Mouse (Mus musculus): ENCODE results near the gene Slc22a20. TPM values are rescaled to one million over a fixed set of nuclear protein-coding genes. Genes with fewer than 3 reads are reported as not detected.

The Slc22a20 gene
- total and polyA plus RNA-seq, 3 experiments, result not detected

GRCm38 (mm10) chr19:6020276-6020675, 34.3 kb upstream of the Slc22a20 start:
- DNase-seq (ENCODE audit: low spot score) (no peak), ATAC-seq (ENCODE audit: extremely low read depth, insufficient number of reproducible peaks, low FRiP score, poor library complexity, severe bottlenecking) (no peak)
- H3K4me1 ChIP-seq (ENCODE audit: insufficient read depth, low read depth, low read length), result peaks cover 67% of the 10 kb centered on the region
- peaks cover 4% of the 10 kb centered on the region for H3K36me3 ChIP-seq (replicated peaks)
- H3K27me3 ChIP-seq (ENCODE audit: insufficient read depth, low read length), result peaks cover 13% of the 10 kb centered on the region
- H3K4me3 ChIP-seq (ENCODE audit: low read depth, low read length), result no peak overlapping the region
- TF ChIP-seq TAL1 (conservative IDR thresholded peaks at IDR 0.05; ENCODE audit: low read depth, low read length), result no peak
- TF ChIP-seq POLR2AphosphoS5 (IDR thresholded peaks at IDR 0.05; ENCODE audit: insufficient replicate concordance, low read depth, low read length), result no peak
- no peak for TF ChIP-seq CTCF (IDR thresholded peaks at IDR 0.05; ENCODE audit: low read depth, low read length)
- TF ChIP-seq GATA2 (IDR thresholded peaks at IDR 0.05; ENCODE audit: borderline replicate concordance, low read depth, low read length), result no peak
- no peak for TF ChIP-seq GATA1 (IDR thresholded peaks at IDR 0.05; ENCODE audit: borderline replicate concordance, low read length)
- H3K9me3 ChIP-seq (replicated peaks), result no peaks in the 10 kb centered on the region

DNA sequence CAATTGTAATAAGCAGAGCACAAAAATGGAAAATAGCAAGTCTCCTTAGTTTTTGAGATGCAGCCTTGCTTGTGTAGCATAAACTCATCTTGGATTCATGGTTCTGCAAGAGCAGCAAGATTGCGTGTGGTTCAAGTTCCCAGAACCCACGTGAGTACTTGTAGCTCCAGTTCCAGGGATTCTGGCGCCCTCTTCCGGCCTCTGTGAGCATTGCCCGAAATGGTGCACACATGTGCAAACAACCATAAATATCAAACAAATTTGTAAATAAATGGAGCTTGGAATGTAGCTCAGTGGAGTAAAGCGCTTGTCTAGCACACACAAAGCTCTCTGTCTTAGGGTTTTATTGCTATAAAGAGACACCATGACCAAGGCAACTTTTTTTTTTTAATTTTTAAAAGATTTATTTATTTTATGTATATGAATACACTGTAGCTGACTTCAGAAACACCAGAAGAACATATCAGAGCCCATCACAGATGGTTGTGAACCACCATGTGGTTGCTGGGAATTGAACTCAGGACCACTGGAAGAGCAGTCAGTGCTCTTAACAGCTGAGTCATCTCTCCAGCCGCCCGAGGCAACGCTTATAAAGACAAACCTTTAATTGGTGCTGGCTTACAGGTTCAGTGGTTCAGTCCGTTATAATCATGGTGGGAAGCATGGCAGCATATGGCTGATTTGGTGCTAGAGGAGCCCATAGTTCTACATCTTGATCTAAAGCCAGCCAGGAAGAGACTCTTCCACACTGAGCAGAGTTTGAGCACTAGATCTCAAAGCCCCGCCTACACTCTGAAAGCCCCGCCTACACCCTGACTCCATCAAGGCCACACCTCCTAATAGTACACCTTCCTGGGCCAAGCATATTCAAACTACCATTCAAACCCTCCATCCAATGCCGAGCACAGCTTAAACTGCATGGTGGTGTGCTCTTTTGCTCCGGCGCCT, 32.5 kb upstream of the Slc22a20 start:
- peaks cover 14% of the 10 kb centered on the region for H3K36me3 ChIP-seq (replicated peaks)
- TF ChIP-seq CTCF (IDR thresholded peaks at IDR 0.05; ENCODE audit: low read depth, low read length) (peak; percentile 85), TAL1 (conservative IDR thresholded peaks at IDR 0.05; ENCODE audit: low read depth, low read length) (no peak)
- no peaks in the 10 kb centered on the region for H3K27me3 ChIP-seq (ENCODE audit: insufficient read depth, low read length)
- no peaks in the 10 kb centered on the region for H3K9me3 ChIP-seq (replicated peaks)
- H3K4me1 ChIP-seq (ENCODE audit: insufficient read depth, low read depth, low read length), result peaks cover 80% of the 10 kb centered on the region
- no peak for ATAC-seq (ENCODE audit: extremely low read depth, insufficient number of reproducible peaks, low FRiP score, poor library complexity, severe bottlenecking)
- peak; percentile 20 for DNase-seq (ENCODE audit: low spot score)
- no peak overlapping the region for H3K4me3 ChIP-seq (ENCODE audit: low read depth, low read length)

- Histone ChIP-seq H3K4me1 (ENCODE audit: insufficient read depth, low read depth, low read length) (peaks cover 83% of the 10 kb centered on the region), H3K9me3 (replicated peaks) (no peaks in the 10 kb centered on the region), H3K36me3 (replicated peaks) (peaks cover 32% of the 10 kb centered on the region), H3K27me3 (ENCODE audit: insufficient read depth, low read length) (no peaks in the 10 kb centered on the region), H3K4me3 (ENCODE audit: low read depth, low read length) (peak overlapping the region; percentile 83)
- DNase-seq (ENCODE audit: low spot score) (peak; percentile 14), ATAC-seq (ENCODE audit: extremely low read depth, insufficient number of reproducible peaks, low FRiP score, poor library complexity, severe bottlenecking) (no peak)
- TF ChIP-seq GATA2 (IDR thresholded peaks at IDR 0.05; ENCODE audit: borderline replicate concordance, low read depth, low read length), result no peak
- TF ChIP-seq CTCF (IDR thresholded peaks at IDR 0.05; ENCODE audit: low read depth, low read length), result no peak; the same call in 1 of the 2 replicates
These were observed 30.6 kb upstream of the Slc22a20 start for GRCm38 (mm10) chr19:6016532-6016931.

- ATAC-seq (ENCODE audit: extremely low read depth, insufficient number of reproducible peaks, low FRiP score, poor library complexity, severe bottlenecking), result no peak
- peak within 1 kb of the TSS; percentile 83 for H3K4me3 ChIP-seq (ENCODE audit: low read depth, low read length)
- peak; percentile 74 for DNase-seq (ENCODE audit: low spot score)
- H3K9me3 ChIP-seq (replicated peaks), result no peaks in the 10 kb centered on the region
- TF ChIP-seq POLR2AphosphoS5 (IDR thresholded peaks at IDR 0.05; ENCODE audit: insufficient replicate concordance, low read depth, low read length), result no peak
- no peak for TF ChIP-seq GATA2 (IDR thresholded peaks at IDR 0.05; ENCODE audit: borderline replicate concordance, low read depth, low read length)
- no peak for TF ChIP-seq GATA1 (IDR thresholded peaks at IDR 0.05; ENCODE audit: borderline replicate concordance, low read length)
- TF ChIP-seq TAL1 (conservative IDR thresholded peaks at IDR 0.05; ENCODE audit: low read depth, low read length), result no peak
- no peak for TF ChIP-seq CTCF (IDR thresholded peaks at IDR 0.05; ENCODE audit: low read depth, low read length)
- peaks cover 88% of the 10 kb centered on the region for H3K4me1 ChIP-seq (ENCODE audit: insufficient read depth, low read depth, low read length)
- H3K27me3 ChIP-seq (ENCODE audit: insufficient read depth, low read length), result no peaks in the 10 kb centered on the region
- H3K36me3 ChIP-seq (replicated peaks), result peaks cover 39% of the 10 kb centered on the region
These were observed 29.8 kb upstream of the Slc22a20 start, which contains the start of gene Capn1 for GRCm38 (mm10) chr19:6015511-6016315. TSS of gene Capn1 (minus strand) at chr19:6015897.

- H3K36me3 ChIP-seq (replicated peaks), result peaks cover 45% of the 10 kb centered on the region
These were observed 29.1 kb upstream of the Slc22a20 start for GRCm38 (mm10) chr19:6014991-6015510.

DNA sequence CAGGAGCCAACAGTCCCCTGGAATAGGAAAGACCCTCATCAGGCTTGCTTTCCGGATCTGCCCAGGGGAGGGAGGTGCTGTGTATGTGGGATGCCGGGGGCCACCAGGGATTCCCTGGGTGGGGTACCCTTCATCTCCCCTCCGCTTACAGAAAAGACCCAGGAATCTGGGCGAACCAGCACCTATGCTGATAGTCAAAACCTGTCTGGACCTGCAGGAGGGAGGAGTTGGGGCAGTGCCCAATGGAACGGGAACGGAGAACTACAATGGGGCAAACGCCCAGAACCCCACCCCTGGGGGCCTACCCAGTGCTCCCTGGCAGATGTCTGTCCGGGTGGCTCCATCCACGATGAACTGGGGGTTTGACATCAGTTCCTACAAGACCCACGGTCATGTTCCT, 27.7 kb upstream of the Slc22a20 start:
- DNase-seq (ENCODE audit: low spot score), result no peak
- Histone ChIP-seq H3K4me1 (ENCODE audit: insufficient read depth, low read depth, low read length) (peaks cover 80% of the 10 kb centered on the region), H3K27me3 (ENCODE audit: insufficient read depth, low read length) (no peaks in the 10 kb centered on the region), H3K36me3 (replicated peaks) (peaks cover 57% of the 10 kb centered on the region), H3K9me3 (replicated peaks) (no peaks in the 10 kb centered on the region), H3K4me3 (ENCODE audit: low read depth, low read length) (peak overlapping the region; percentile 83; the same call in 1 of the 2 replicates)
- no peak for TF ChIP-seq CTCF (IDR thresholded peaks at IDR 0.05; ENCODE audit: low read depth, low read length)
- TF ChIP-seq GATA1 (IDR thresholded peaks at IDR 0.05; ENCODE audit: borderline replicate concordance, low read length), result no peak
- TF ChIP-seq POLR2AphosphoS5 (IDR thresholded peaks at IDR 0.05; ENCODE audit: insufficient replicate concordance, low read depth, low read length), result no peak
- ATAC-seq (ENCODE audit: extremely low read depth, insufficient number of reproducible peaks, low FRiP score, poor library complexity, severe bottlenecking), result no peak

More at GRCm38 (mm10) chr19:6014991-6015510, 29.1 kb upstream of the Slc22a20 start:
- ATAC-seq (ENCODE audit: extremely low read depth, insufficient number of reproducible peaks, low FRiP score, poor library complexity, severe bottlenecking) (peak; percentile 90), DNase-seq (ENCODE audit: low spot score) (peak; percentile 83)
- H3K4me1 ChIP-seq (ENCODE audit: insufficient read depth, low read depth, low read length), result peaks cover 88% of the 10 kb centered on the region
- no peaks in the 10 kb centered on the region for H3K9me3 ChIP-seq (replicated peaks)
- peak overlapping the region; percentile 83 for H3K4me3 ChIP-seq (ENCODE audit: low read depth, low read length)
- no peaks in the 10 kb centered on the region for H3K27me3 ChIP-seq (ENCODE audit: insufficient read depth, low read length)
- no peak for TF ChIP-seq GATA2 (IDR thresholded peaks at IDR 0.05; ENCODE audit: borderline replicate concordance, low read depth, low read length)
- TF ChIP-seq GATA1 (IDR thresholded peaks at IDR 0.05; ENCODE audit: borderline replicate concordance, low read length), result no peak
- TF ChIP-seq CTCF (IDR thresholded peaks at IDR 0.05; ENCODE audit: low read depth, low read length), result no peak
- TF ChIP-seq TAL1 (conservative IDR thresholded peaks at IDR 0.05; ENCODE audit: low read depth, low read length), result no peak
- TF ChIP-seq POLR2AphosphoS5 (IDR thresholded peaks at IDR 0.05; ENCODE audit: insufficient replicate concordance, low read depth, low read length), result no peak
